Mouse (Mus musculus): Measurements from ENCODE around the gene Rsad1.

The Rsad1 gene

GRCm38 (mm10) chr11:94548888-94549690 is at the start of gene Rsad1:
Gene Rsad1 (minus strand): TSS chr11:94549255.
- DNase-seq = peak; percentile 95

GRCm38 (mm10) chr11:94598437-94599120 is 49.5 kb upstream of the Rsad1 start:
- no peak for DNase-seq

GRCm38 (mm10) chr11:94597319-94597718 is 48.3 kb upstream of the Rsad1 start:
- no peak for DNase-seq

GRCm38 (mm10) chr11:94596311-94596852 is 47.3 kb upstream of the Rsad1 start:
- DNase-seq = peak; percentile 57 to 72

- no peak for DNase-seq
These were observed 38.5 kb upstream of the Rsad1 start for GRCm38 (mm10) chr11:94587511-94587910.

- DNase-seq = no peak
These were observed 36.0 kb upstream of the Rsad1 start for GRCm38 (mm10) chr11:94585091-94585490.

- DNase-seq = no peak
These were observed 31.2 kb upstream of the Rsad1 start for GRCm38 (mm10) chr11:94580111-94580740.

- no peak for DNase-seq
These were observed 27.3 kb upstream of the Rsad1 start for GRCm38 (mm10) chr11:94576361-94576760.

- DNase-seq = peak in 1 of 2 experiments; percentile 27
These were observed 26.0 kb upstream of the Rsad1 start for GRCm38 (mm10) chr11:94575036-94575435.

- DNase-seq = no peak
These were observed 25.5 kb upstream of the Rsad1 start for GRCm38 (mm10) chr11:94574560-94574959.

- no peak for DNase-seq
These were observed 22.8 kb upstream of the Rsad1 start for GRCm38 (mm10) chr11:94571850-94572249.

- peak; percentile 69 to 75 for DNase-seq
These were observed 21.6 kb upstream of the Rsad1 start for GRCm38 (mm10) chr11:94570612-94571011.

GRCm38 (mm10) chr11:94567326-94567725 is 18.3 kb upstream of the Rsad1 start:
- DNase-seq = peak in 1 of 2 experiments; percentile 26

- DNase-seq = peak in 1 of 2 experiments; percentile 29
These were observed 17.5 kb upstream of the Rsad1 start for GRCm38 (mm10) chr11:94566534-94566933.

GRCm38 (mm10) chr11:94565151-94565479 is 16.1 kb upstream of the Rsad1 start:
- DNase-seq = peak; percentile 60 to 64

- peak; percentile 78 to 81 for DNase-seq
These were observed 15.5 kb upstream of the Rsad1 start, which contains the start of gene Chad for GRCm38 (mm10) chr11:94564437-94565150. Gene Chad (plus strand): TSS chr11:94565047.

GRCm38 (mm10) chr11:94563821-94564220 is 14.8 kb upstream of the Rsad1 start:
- DNase-seq = no peak

- no peak for DNase-seq
These were observed 14.3 kb upstream of the Rsad1 start for GRCm38 (mm10) chr11:94563383-94563782.

- no peak for DNase-seq
These were observed 9.2 kb upstream of the Rsad1 start for GRCm38 (mm10) chr11:94558226-94558625.

- DNase-seq = peak in 1 of 2 experiments; percentile 3
These were observed 1.3 kb upstream of the Rsad1 start for GRCm38 (mm10) chr11:94550442-94550744.

- DNase-seq = no peak
These were observed 811 bp upstream of the Rsad1 start for GRCm38 (mm10) chr11:94549691-94550441.

All from lung, postnatal 4 days (tissue).